Mouse (Mus musculus): ENCODE results near the gene Uvrag. TPM values are rescaled to one million over a fixed set of nuclear protein-coding genes. Genes with fewer than 3 reads are reported as not detected.

Uvrag gene
- total and polyA plus RNA-seq, 3 experiments, result 15.0 to 19.5 TPM; not detected in 1

GRCm38 (mm10) chr7:98869070-98869469 lies 271.9 kb downstream of the Uvrag start:
- TF ChIP-seq BHLHE40 (IDR thresholded peaks at IDR 0.05; ENCODE audit: borderline replicate concordance, low read depth, low read length), result no peak
- TF ChIP-seq CTCF (IDR thresholded peaks at IDR 0.05 in 2 of 3, conservative IDR thresholded peaks at IDR 0.05 in 1 of 3; ENCODE audit: control insufficient read depth in 1 of 3, insufficient read depth in 1 of 3, low read depth in 2 of 3, low read length in 3 of 3, poor library complexity in 1 of 3, severe bottlenecking in 1 of 3), result peak; percentile 7 to 36 (median 23); a peak in 3 of 6 replicates

GRCm38 (mm10) chr7:98867794-98868150 lies 273.2 kb downstream of the Uvrag start:
- no peak for TF ChIP-seq NRF1 (IDR thresholded peaks at IDR 0.05; ENCODE audit: insufficient read depth, low read depth, low read length, poor library complexity, severe bottlenecking)
- TF ChIP-seq ZNF384 (IDR thresholded peaks at IDR 0.05; ENCODE audit: low read depth, low read length), result no peak
- TF ChIP-seq RCOR1 (IDR thresholded peaks at IDR 0.05; ENCODE audit: low read depth, low read length), result no peak
- TF ChIP-seq E2F4 (IDR thresholded peaks at IDR 0.05; ENCODE audit: borderline replicate concordance, low read depth, low read length), result no peak
- TF ChIP-seq POLR2AphosphoS2 (IDR thresholded peaks at IDR 0.05; ENCODE audit: low read length), result no peak
- no peak for TF ChIP-seq USF2 (IDR thresholded peaks at IDR 0.05; ENCODE audit: borderline replicate concordance in 1 of 2, insufficient read depth in 1 of 2, low read depth in 1 of 2, low read length in 2 of 2)
- no peak for TF ChIP-seq CTCF (IDR thresholded peaks at IDR 0.05 in 2 of 3, conservative IDR thresholded peaks at IDR 0.05 in 1 of 3; ENCODE audit: control insufficient read depth in 1 of 3, insufficient read depth in 1 of 3, low read depth in 2 of 3, low read length in 3 of 3, poor library complexity in 1 of 3, severe bottlenecking in 1 of 3)
- TF ChIP-seq HCFC1 (IDR thresholded peaks at IDR 0.05; ENCODE audit: low read depth, low read length), result no peak
- TF ChIP-seq ZKSCAN1 (IDR thresholded peaks at IDR 0.05; ENCODE audit: low read depth, low read length), result no peak
- TF ChIP-seq UBTF (IDR thresholded peaks at IDR 0.05; ENCODE audit: borderline replicate concordance, insufficient read depth, low read depth, low read length), result no peak
- TF ChIP-seq SMC3 (IDR thresholded peaks at IDR 0.05; ENCODE audit: low read depth, low read length), result no peak
- TF ChIP-seq GATA1 (IDR thresholded peaks at IDR 0.05; ENCODE audit: low read depth, low read length), result 0 out of 2 replicates have a peak, but pooled peaks have one; percentile 26
- TF ChIP-seq ETS1 (IDR thresholded peaks at IDR 0.05; ENCODE audit: low read depth, low read length), result no peak
- TF ChIP-seq MAFK (IDR thresholded peaks at IDR 0.05; ENCODE audit: borderline replicate concordance, low read depth, low read length), result no peak
- TF ChIP-seq RAD21 (IDR thresholded peaks at IDR 0.05; ENCODE audit: low read depth, low read length), result no peak
- TF ChIP-seq MEF2A (IDR thresholded peaks at IDR 0.05; ENCODE audit: extremely low read depth, insufficient replicate concordance, low read depth, low read length, poor library complexity, severe bottlenecking), result no peak
- TF ChIP-seq ELF1 (IDR thresholded peaks at IDR 0.05; ENCODE audit: low read depth, low read length), result no peak
- no peak for TF ChIP-seq MYC (IDR thresholded peaks at IDR 0.05; ENCODE audit: low read depth, low read length)
- TF ChIP-seq EP300 (IDR thresholded peaks at IDR 0.05; ENCODE audit: low read depth in 1 of 2, low read length in 2 of 2), result peak in 1 of 2 experiments; percentile 42; a peak in 1 of 4 replicates
- no peak for TF ChIP-seq CHD2 (IDR thresholded peaks at IDR 0.05; ENCODE audit: low read length)
- no peak for TF ChIP-seq GABPA (IDR thresholded peaks at IDR 0.05; ENCODE audit: low read depth, low read length)
- TF ChIP-seq TCF12 (IDR thresholded peaks at IDR 0.05; ENCODE audit: low read depth, low read length), result 0 out of 2 replicates have a peak, but pooled peaks have one; percentile 21
- TF ChIP-seq MAZ (IDR thresholded peaks at IDR 0.05; ENCODE audit: low read depth, low read length), result no peak
- TF ChIP-seq TAL1 (IDR thresholded peaks at IDR 0.05; ENCODE audit: low read length), result peak; percentile 35; the same call in 1 of the 2 replicates
- no peak for TF ChIP-seq BHLHE40 (IDR thresholded peaks at IDR 0.05; ENCODE audit: borderline replicate concordance, low read depth, low read length)
- TF ChIP-seq MAX (IDR thresholded peaks at IDR 0.05; ENCODE audit: low read length), result no peak
- Histone ChIP-seq H3K27ac (ENCODE audit: control insufficient read depth, low read depth, low read length) (0 out of 2 replicates have a peak overlapping the region, but pooled peaks have one; percentile 7), H3K79me2 (ENCODE audit: control insufficient read depth, insufficient read depth, low read length, poor library complexity) (no peaks in the 10 kb centered on the region), H3K9ac (ENCODE audit: control insufficient read depth, low read depth, low read length, poor library complexity, severe bottlenecking) (no peak overlapping the region; the same call in 1 of the 2 replicates), H3K9me3 (replicated peaks; ENCODE audit: insufficient read depth, low read length) (no peaks in the 10 kb centered on the region), H3K4me1 (ENCODE audit: control insufficient read depth in 1 of 2, insufficient read depth in 2 of 2, low read length in 2 of 2) (peaks cover 0 to 22% of the 10 kb centered on the region in 2 experiments; a peak in 2 of 4 replicates), H3K4me3 (ENCODE audit: control insufficient read depth in 1 of 2, insufficient read depth in 1 of 2, low read depth in 2 of 2, low read length in 2 of 2) (no peak overlapping the region), H3K27me3 (ENCODE audit: control insufficient read depth in 1 of 2, insufficient read depth in 2 of 2, low read length in 2 of 2) (no peaks in the 10 kb centered on the region), H3K36me3 (ENCODE audit: control insufficient read depth in 1 of 2, insufficient read depth in 2 of 2, low read length in 2 of 2) (peaks cover 0 to 11% of the 10 kb centered on the region in 2 experiments; a peak in 2 of 4 replicates)
- DNase-seq (ENCODE audit: low read depth, low spot score), result peak; percentile 62

More at GRCm38 (mm10) chr7:98869070-98869469, 271.9 kb downstream of the Uvrag start:
- no peaks in the 10 kb centered on the region for H3K27me3 ChIP-seq (ENCODE audit: control insufficient read depth in 1 of 2, insufficient read depth in 2 of 2, low read length in 2 of 2)
- H3K9me3 ChIP-seq (replicated peaks; ENCODE audit: insufficient read depth, low read length), result no peaks in the 10 kb centered on the region
- H3K79me2 ChIP-seq (ENCODE audit: control insufficient read depth, insufficient read depth, low read length, poor library complexity), result no peaks in the 10 kb centered on the region
- H3K4me3 ChIP-seq (ENCODE audit: control insufficient read depth in 1 of 2, insufficient read depth in 1 of 2, low read depth in 2 of 2, low read length in 2 of 2), result no peak overlapping the region
- peak; percentile 44 for DNase-seq (ENCODE audit: low read depth, low spot score)
- H3K9ac ChIP-seq (ENCODE audit: control insufficient read depth, low read depth, low read length, poor library complexity, severe bottlenecking), result no peak overlapping the region
- H3K36me3 ChIP-seq (ENCODE audit: control insufficient read depth in 1 of 2, insufficient read depth in 2 of 2, low read length in 2 of 2), result peaks cover 0 to 11% of the 10 kb centered on the region in 2 experiments; a peak in 2 of 4 replicates
- peaks cover 0 to 22% of the 10 kb centered on the region in 2 experiments; a peak in 2 of 4 replicates for H3K4me1 ChIP-seq (ENCODE audit: control insufficient read depth in 1 of 2, insufficient read depth in 2 of 2, low read length in 2 of 2)
- H3K27ac ChIP-seq (ENCODE audit: control insufficient read depth, low read depth, low read length), result no peak overlapping the region
